Mouse (Mus musculus): ENCODE measurements around the gene Casc4. TPM values are rescaled to one million over a fixed set of nuclear protein-coding genes. Genes with fewer than 3 reads are reported as not detected.
A peak's percentile ranks its signal among the peaks of the same experiment; 100 is the strongest.
"Not testable (repeated sequence)": the region's sequence is repeated elsewhere in the genome, so short reads cannot be mapped to it uniquely, and the experiment has no call there.

Casc4 gene
- polyA plus RNA-seq, 1 experiment from 2014 or later = 16.0 TPM

DNA sequence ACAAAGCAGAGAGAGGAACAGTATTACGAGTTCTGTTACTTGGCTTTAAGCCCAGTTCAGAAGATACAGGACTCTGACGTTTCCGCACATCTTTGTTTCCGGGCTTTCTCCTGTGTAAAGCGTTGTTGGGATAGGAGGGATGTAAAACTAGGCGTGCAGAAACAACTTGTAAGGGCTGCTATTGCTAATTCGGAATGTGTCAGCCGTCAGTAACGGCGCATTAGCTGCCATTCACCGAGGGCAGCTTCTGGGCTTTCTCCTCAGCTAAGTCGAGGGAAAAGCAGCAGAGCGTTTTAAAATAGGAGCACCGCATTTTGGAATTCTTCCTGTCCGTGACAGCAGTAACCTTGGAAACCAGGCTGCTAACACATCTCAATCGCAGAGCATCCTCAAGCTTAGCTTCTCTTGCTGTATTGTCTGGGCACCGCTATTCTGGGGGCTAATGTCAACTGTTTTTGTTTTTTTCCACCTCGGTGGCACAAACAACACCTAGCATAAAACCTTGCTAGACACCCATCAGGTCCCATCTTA, 634 bp upstream of the Casc4 start:
- no peaks in the 10 kb centered on the region for H3K9me3 ChIP-seq
- peaks cover 49% of the 10 kb centered on the region for H3K27me3 ChIP-seq (ENCODE audit: insufficient read depth, poor library complexity, severe bottlenecking)
- H3K4me1 ChIP-seq (replicated peaks) = peaks cover 23% of the 10 kb centered on the region
- peak overlapping the region; percentile 87 for H3K27ac ChIP-seq
- H3K4me3 ChIP-seq = peak overlapping the region; percentile 72
- peaks cover 14% of the 10 kb centered on the region; the same call in 1 of the 2 replicates for H3K36me3 ChIP-seq
- WGBS = 3% methylated on average over 18 of the region's 18 CpGs
- DNase-seq (ENCODE audit: low spot score) = peak; percentile 73

DNA sequence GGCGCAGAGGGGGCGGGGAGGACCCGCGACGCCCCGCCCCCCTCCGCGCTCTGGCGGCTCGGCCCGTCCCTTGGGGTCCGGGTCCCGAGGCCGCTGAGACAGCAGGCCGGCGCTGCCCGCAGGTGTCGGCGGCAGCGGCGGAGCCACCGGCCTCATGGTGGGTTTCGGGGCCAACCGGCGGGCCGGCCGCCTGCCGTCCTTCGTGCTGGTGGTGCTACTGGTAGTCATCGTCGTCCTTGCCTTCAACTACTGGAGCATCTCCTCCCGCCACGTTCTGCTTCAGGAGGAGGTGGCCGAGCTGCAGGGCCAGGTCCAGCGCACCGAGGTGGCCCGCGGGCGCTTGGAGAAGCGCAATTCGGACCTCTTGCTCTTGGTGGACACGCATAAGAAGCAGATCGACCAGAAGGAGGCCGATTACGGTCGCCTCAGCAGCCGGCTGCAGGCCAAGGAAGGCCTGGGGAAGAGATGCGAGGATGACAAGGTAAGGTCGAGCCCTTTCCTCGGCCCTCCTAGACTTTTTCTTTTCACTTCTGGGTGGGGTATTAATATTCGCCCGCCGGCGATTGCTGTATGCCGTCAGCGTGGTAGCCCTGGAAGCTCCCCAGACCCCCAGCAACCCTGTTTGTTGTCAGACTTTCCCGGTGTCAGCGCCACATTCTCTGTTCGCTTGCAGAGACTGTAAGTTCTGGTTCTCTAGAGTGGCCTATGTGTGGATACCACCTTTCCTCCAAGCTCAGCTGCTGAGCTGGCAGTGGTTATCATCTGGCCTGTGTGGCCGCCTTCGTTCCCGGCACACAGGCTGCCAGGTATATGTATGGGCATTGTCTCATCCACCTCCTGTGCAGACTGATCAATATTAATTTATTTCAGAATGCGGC, 520 bp downstream of the Casc4 start:
- peaks cover 37% of the 10 kb centered on the region for H3K27me3 ChIP-seq (ENCODE audit: insufficient read depth, poor library complexity, severe bottlenecking)
- H3K4me3 ChIP-seq = peak overlapping the region; percentile 72
- H3K27ac ChIP-seq = peak overlapping the region; percentile 87
- no peaks in the 10 kb centered on the region for H3K9me3 ChIP-seq
- peaks cover 14% of the 10 kb centered on the region; the same call in 1 of the 2 replicates for H3K36me3 ChIP-seq
- DNase-seq (ENCODE audit: low spot score) = no peak
- under 1% methylated on average over 62 of the region's 63 CpGs for WGBS
- peaks cover 23% of the 10 kb centered on the region for H3K4me1 ChIP-seq (replicated peaks)

DNA sequence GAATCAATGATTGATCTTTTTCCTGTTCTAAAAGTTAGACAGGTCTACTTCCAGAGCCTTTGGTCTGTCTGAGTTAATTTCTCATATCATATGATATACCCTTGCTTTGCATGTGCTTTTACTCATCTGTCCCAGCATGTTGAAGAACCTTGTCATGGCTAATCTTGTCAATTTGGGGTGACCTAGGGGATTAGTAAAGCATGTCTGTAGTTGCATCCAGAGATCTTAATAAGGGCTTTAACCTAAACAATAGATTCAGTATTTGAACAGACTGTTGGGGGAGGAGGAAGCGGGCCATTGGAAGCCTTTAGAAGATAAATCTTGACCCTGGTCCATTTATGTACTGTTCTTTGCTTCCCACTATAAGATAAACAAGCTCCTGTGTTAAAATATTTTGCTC, 12.7 kb downstream of the Casc4 start:
- 0 out of 2 replicates have a peak, but pooled peaks cover 8% of the 10 kb centered on the region for H3K36me3 ChIP-seq
- WGBS = 89% methylated on average over 1 of the region's 1 CpGs
- H3K27ac ChIP-seq = no peak overlapping the region
- H3K4me3 ChIP-seq = no peak overlapping the region
- DNase-seq (ENCODE audit: low spot score) = no peak
- H3K27me3 ChIP-seq (ENCODE audit: insufficient read depth, poor library complexity, severe bottlenecking) = no peaks in the 10 kb centered on the region
- H3K4me1 ChIP-seq (replicated peaks) = no peaks in the 10 kb centered on the region
- no peaks in the 10 kb centered on the region for H3K9me3 ChIP-seq

DNA sequence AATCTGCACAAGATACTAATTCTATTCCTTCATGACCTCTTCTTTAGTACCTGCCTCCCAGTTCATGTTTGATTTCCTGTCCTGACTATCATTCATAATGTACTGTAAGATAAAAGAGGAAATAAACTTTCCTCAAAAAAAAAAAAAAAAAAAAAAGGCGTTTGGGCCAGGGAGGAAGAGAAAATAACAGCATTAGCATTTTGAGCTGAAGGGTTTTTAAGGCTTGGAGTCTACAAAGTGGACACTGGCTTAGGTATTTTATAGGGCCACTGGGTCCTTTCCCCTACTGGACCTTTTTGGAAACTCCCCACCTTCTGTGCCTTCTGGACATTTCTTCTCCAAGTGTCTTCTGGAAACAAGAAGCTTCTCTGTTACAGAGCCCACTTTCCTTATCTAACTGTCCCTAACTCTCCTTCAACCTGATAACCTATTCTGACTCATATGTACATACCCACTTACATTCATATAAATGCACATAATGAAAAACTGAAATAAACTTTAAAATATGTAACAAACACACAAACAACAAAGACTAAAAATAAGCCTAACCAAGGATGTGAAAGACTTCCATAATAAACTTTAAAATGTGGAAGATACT, 18.8 kb downstream of the Casc4 start:
- Histone ChIP-seq H3K36me3 (0 out of 2 replicates have a peak, but pooled peaks cover 8% of the 10 kb centered on the region), H3K9me3 (no peaks in the 10 kb centered on the region), H3K4me3 (no peak overlapping the region), H3K4me1 (replicated peaks) (no peaks in the 10 kb centered on the region), H3K27ac (no peak overlapping the region), H3K27me3 (ENCODE audit: insufficient read depth, poor library complexity, severe bottlenecking) (no peaks in the 10 kb centered on the region)
- WGBS = 60% methylated on average over 1 of the region's 1 CpGs
- DNase-seq (ENCODE audit: low spot score) = no peak

DNA sequence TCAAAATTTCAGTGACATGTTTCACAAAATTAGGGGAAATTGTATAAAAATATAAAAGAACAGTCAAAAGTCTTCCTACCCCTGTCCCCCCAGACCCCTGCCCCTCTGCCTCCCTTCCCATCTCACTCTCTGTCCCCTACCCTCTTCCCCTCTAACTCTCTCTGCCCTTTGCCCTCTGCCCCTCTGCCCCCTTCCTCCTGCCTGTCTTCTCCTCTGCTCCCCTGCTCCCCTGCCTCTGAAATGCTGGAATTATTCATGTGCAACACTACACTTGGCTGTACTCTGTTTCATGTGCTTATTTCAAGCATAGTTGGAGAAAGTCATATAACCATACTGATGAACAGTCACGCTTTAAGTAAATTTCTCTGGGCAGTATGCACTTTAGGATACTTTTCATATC, 19.6 kb downstream of the Casc4 start:
- no peaks in the 10 kb centered on the region for H3K27me3 ChIP-seq (ENCODE audit: insufficient read depth, poor library complexity, severe bottlenecking)
- no peak overlapping the region for H3K4me3 ChIP-seq
- no peaks in the 10 kb centered on the region for H3K4me1 ChIP-seq (replicated peaks)
- no peaks in the 10 kb centered on the region for H3K9me3 ChIP-seq
- H3K27ac ChIP-seq = no peak overlapping the region
- 96% methylated on average over 1 of the region's 1 CpGs for WGBS
- 0 out of 2 replicates have a peak, but pooled peaks cover 3% of the 10 kb centered on the region for H3K36me3 ChIP-seq
- no peak for DNase-seq (ENCODE audit: low spot score)

DNA sequence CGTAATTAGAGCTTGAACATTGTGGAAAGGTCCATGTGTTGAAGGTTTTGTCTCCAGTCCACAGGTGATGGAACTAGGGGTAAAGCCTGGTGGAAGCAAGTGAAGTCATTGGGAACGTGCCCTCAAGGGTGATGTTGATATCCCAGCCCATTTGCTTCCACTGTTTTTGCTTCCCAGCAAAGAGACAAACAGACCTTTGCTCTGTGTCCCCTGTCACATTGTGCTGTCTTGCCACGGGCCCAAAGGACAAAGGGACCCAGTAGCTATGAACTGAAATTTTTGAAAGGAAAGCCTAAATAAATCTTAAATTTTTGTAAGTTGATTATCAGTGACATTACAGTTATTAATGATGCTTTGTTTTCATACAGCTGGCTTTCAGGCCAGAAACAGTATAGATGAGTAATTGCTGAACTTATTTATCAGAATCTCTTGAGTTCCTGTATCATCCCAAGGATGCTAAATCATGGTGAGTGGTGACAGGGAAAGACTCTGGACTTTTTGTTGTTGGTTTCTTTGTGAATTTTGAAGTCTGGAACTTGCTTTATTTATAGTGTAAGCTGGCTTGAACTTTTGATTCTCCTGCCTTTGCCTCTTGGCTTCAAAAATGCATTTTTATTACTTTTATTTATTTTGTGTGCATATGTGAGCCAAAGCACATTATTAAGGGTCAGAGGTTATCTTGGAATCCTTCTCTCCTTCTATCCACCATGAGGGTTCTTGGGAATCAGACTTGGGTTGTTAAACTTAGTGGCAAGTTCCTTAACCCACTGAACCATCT, 22.1 kb downstream of the Casc4 start:
- 87% methylated on average over 3 of the region's 3 CpGs for WGBS
- Histone ChIP-seq H3K4me1 (replicated peaks) (no peaks in the 10 kb centered on the region), H3K27me3 (ENCODE audit: insufficient read depth, poor library complexity, severe bottlenecking) (no peaks in the 10 kb centered on the region), H3K27ac (no peak overlapping the region), H3K9me3 (no peaks in the 10 kb centered on the region), H3K36me3 (no peaks in the 10 kb centered on the region), H3K4me3 (no peak overlapping the region)
- no peak for DNase-seq (ENCODE audit: low spot score)

DNA sequence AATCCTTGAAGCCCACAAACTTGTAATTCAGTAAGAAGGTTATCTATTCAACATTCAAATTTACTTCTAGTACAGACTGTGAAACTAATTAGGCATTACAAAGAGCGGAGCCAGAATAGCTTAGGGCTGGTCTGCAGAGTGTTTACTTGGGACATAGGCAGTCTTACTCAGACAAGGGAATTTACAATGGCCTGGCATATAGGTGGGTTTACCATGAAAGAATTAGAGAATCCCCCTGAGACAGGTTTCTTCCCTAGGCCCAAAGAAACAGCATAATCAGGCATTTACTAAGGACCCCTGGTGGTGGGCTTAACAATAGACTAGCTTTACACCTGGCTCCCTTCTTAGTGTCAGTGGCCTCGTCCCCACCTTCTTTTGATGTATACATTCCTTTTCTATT, 28.5 kb downstream of the Casc4 start:
- Histone ChIP-seq H3K4me3 (no peak overlapping the region), H3K4me1 (replicated peaks) (no peaks in the 10 kb centered on the region), H3K9me3 (no peaks in the 10 kb centered on the region), H3K27ac (no peak overlapping the region), H3K36me3 (no peaks in the 10 kb centered on the region), H3K27me3 (ENCODE audit: insufficient read depth, poor library complexity, severe bottlenecking) (no peaks in the 10 kb centered on the region)
- DNase-seq (ENCODE audit: low spot score) = no peak
- whole genome bisulfite sequencing = 86% methylated on average over 2 of the region's 2 CpGs

DNA sequence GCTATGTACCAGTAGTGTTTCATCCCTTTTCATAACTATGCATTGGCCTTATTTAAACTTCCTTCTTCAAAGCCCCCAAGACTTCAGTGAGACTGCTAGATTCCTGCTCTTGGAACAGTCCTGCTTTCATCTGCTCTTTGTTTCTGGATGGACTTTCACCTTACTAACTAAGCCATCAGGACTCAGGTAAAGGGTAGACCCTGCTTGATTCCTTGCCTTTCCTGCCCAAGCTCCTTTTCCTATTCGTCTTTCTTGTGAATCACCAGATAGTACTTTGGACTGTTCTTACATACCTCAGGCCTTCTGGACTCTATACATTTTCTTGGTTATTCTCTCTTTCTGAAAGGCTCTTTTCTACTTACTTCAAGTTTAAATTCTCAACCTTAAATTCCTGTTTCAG, 30.1 kb downstream of the Casc4 start:
- Histone ChIP-seq H3K4me1 (replicated peaks) (no peaks in the 10 kb centered on the region), H3K27me3 (ENCODE audit: insufficient read depth, poor library complexity, severe bottlenecking) (no peaks in the 10 kb centered on the region), H3K36me3 (no peaks in the 10 kb centered on the region), H3K4me3 (no peak overlapping the region), H3K9me3 (no peaks in the 10 kb centered on the region), H3K27ac (no peak overlapping the region)
- DNase-seq (ENCODE audit: low spot score) = no peak
- 87% methylated on average over 1 of the region's 1 CpGs for WGBS

DNA sequence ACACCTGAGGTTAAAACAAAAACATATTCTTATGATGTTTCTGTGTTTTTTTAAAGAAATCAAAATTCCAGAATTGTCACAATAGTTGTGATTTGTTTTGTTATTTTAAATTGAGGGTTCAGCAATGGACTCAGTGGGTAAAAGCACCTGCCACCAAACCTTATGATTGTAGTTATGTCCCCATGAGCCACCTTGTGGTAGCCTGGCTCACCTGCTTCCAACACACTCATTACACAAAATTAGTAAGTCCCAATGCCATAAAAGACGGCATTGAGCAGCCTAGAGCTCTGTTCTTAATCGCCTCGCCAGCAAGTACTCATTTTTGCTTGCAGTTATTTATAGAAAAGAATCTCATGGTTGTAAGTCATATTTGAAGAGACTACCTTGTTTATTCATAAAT, 43.2 kb downstream of the Casc4 start:
- no peaks in the 10 kb centered on the region for H3K4me1 ChIP-seq (replicated peaks)
- no peaks in the 10 kb centered on the region for H3K27me3 ChIP-seq (ENCODE audit: insufficient read depth, poor library complexity, severe bottlenecking)
- H3K9me3 ChIP-seq = no peaks in the 10 kb centered on the region
- WGBS = 93% methylated on average over 3 of the region's 3 CpGs
- peaks cover 63% of the 10 kb centered on the region for H3K36me3 ChIP-seq
- H3K4me3 ChIP-seq = no peak overlapping the region
- no peak for DNase-seq (ENCODE audit: low spot score)
- H3K27ac ChIP-seq = no peak overlapping the region

DNA sequence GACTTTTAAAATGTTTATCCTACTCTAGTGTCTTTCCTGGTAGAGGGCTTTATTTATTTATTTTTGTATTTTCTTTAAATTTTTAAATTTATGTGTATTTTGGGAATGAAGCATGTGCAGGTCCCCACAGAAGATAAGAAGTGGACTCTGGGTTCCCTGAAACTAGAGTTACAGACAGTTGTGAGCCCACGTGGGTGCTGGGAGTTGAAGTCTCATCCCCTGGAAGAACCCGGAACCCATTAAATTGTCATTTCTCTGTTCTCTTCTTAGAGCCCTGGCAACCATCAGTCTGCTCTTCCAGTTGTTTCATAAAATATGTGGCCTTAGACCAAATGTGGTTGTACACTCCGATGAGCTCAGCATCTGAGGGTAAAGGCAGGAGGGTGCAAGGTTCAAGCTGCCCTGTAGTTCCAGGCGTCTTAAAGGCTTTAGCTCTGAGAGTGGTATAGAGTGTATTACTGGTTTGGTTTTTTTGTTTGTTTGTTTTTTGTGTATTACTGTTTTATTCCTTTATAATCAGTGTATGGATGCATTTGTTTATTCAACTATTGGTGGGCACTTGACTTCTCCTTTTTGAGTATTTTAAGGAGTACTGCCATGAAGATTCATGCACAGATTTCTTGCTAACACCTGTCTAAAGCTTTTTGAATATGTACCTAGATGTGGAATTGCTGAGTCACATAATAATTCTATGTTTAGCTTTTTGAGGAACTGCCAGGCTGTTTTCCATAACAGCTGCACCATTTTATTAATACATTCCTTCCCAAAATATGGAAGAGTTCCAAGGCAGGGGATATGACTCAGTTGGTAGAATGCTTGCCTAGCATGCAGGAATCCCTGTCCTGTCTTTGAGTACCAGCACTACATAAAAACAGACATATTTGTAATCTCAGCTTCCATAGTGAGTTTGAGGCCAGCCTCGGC, 49.5 kb downstream of the Casc4 start:
- H3K4me1 ChIP-seq (replicated peaks) = no peaks in the 10 kb centered on the region
- WGBS = 91% methylated on average over 5 of the region's 5 CpGs

DNA sequence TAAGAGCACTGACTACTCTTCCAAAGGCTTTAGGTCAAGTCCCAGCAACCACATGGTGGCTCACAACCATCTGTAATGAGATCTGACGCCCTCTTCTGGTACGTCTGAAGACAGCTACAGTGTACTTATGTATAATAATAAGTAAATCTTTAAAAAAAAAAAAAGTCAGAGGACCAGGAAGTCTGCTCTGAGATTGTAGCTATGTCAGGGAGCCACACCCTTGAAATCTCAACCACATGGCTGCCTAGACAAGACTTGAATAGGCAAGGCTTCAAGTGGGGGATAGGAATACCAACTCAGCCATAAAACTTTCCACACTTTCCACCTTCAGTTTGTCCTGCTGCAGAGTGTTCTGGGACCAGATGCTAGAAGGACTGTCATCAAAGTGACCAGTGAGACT, 70.9 kb downstream of the Casc4 start:
- H3K27ac ChIP-seq; DNase-seq (ENCODE audit: low spot score): not testable (repeated sequence)
- 78% methylated on average over 2 of the region's 2 CpGs for WGBS

More for the DNA sequence above, 49.5 kb downstream of the Casc4 start:
- Histone ChIP-seq H3K9me3 (no peaks in the 10 kb centered on the region), H3K36me3 (peaks cover 28% of the 10 kb centered on the region), H3K4me3 (no peak overlapping the region), H3K27ac (no peak overlapping the region), H3K27me3 (ENCODE audit: insufficient read depth, poor library complexity, severe bottlenecking) (no peaks in the 10 kb centered on the region)
- DNase-seq (ENCODE audit: low spot score) = no peak

DNA sequence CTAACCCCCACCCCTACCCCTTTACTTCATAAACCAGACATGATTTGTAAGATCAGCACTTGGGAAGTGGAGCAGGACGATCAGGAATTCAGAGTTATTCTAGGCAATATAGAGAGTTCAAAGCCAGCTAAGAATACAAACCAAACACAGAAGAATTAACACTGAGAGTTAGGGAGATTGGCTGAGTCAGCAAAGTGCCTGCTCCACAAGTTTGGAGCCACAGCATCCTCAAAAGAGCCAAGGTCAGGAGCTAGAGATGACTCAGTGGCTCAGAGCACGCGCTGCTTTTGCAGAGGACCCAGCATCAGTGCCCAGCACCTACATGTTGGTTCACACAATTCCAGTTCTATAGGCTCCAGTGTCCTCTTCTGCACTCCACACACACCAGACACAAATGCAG, 76.6 kb downstream of the Casc4 start:
- Histone ChIP-seq H3K27ac (no peak overlapping the region), H3K36me3 (no peaks in the 10 kb centered on the region), H3K27me3 (ENCODE audit: insufficient read depth, poor library complexity, severe bottlenecking) (no peaks in the 10 kb centered on the region), H3K4me1 (replicated peaks) (no peaks in the 10 kb centered on the region), H3K9me3 (no peaks in the 10 kb centered on the region), H3K4me3 (no peak overlapping the region)
- DNase-seq (ENCODE audit: low spot score) = no peak
- 81% methylated on average over 3 of the region's 3 CpGs for WGBS

More for the DNA sequence above, 70.9 kb downstream of the Casc4 start:
- H3K27me3 ChIP-seq (ENCODE audit: insufficient read depth, poor library complexity, severe bottlenecking); H3K9me3 ChIP-seq; H3K4me3 ChIP-seq; H3K4me1 ChIP-seq (replicated peaks): not testable (repeated sequence)
- H3K36me3 ChIP-seq = peaks cover 16% of the 10 kb centered on the region

All from hindbrain, embryonic 10.5 days (tissue).